Mouse (Mus musculus): ENCODE measurements around the gene Bst1.

- TF ChIP-seq CTCF (IDR thresholded peaks at IDR 0.05; ENCODE audit: low read depth) (no peak), EP300 (optimal IDR thresholded peaks at IDR 0.05) (no peak)
Observed at GRCm38 (mm10) chr5:43860096-43860495, 41.4 kb downstream of the Bst1 start.

Measured in stomach, postnatal 0 days (tissue).